Mouse (Mus musculus) neural tube, embryonic 14.5 days (tissue): ENCODE results near the gene Tspo. TPM values are rescaled to one million over a fixed set of nuclear protein-coding genes. Genes with fewer than 3 reads are reported as not detected.

Experiments used
- ATAC-seq: fragments of 200-750 bp; cut with Nextera tagmentation; 2 replicates; pipeline ENCODE4 v1.8.0; 2017; ENCODE audit warnings: low read depth, mild to moderate bottlenecking, moderate TSS enrichment, moderate library complexity
- H3K27ac ChIP-seq: fragments of 300-500 bp; sonication (generic); 2 replicates; pipeline ENCODE4 v1.5.1; 2014; ENCODE audit warnings: low read depth, mild to moderate bottlenecking, control low read depth, low read length, moderate library complexity, mixed read lengths
- H3K27me3 ChIP-seq: fragments of 300-500 bp; sonication (generic); 2 replicates; pipeline ENCODE4 v1.6.1; 2014; ENCODE audit warnings: low read length; ENCODE audit not compliant: control insufficient read depth, insufficient read depth
- H3K36me3 ChIP-seq: fragments of 300-500 bp; sonication (generic); 2 replicates; pipeline ENCODE4 v1.6.1; 2014; ENCODE audit warnings: low read length, mixed read lengths; ENCODE audit not compliant: control insufficient read depth, insufficient read depth
- H3K4me1 ChIP-seq: fragments of 300-500 bp; sonication (generic); 2 replicates; pipeline ENCODE4 v1.6.1; 2014; ENCODE audit warnings: low read length; ENCODE audit not compliant: control insufficient read depth, insufficient read depth
- H3K4me2 ChIP-seq: fragments of 300-500 bp; sonication (generic); 2 replicates; pipeline ENCODE4 v1.6.1; 2014; ENCODE audit warnings: mild to moderate bottlenecking, low read depth, low read length, control low read depth
- H3K4me3 ChIP-seq: fragments of 300-500 bp; sonication (generic); 2 replicates; pipeline ENCODE4 v1.5.1; 2014; ENCODE audit warnings: low read depth, low read length, control low read depth, mixed read lengths
- H3K9ac ChIP-seq: fragments of 300-500 bp; sonication (generic); replicated peaks from 2 replicates; pipeline ENCODE4 v1.6.1; 2014; ENCODE audit warnings: low read depth, mild to moderate bottlenecking, control low read depth, low read length, mixed read lengths
- H3K9me3 ChIP-seq: fragments of 300-500 bp; sonication (generic); 2 replicates; pipeline ENCODE4 v1.6.1; 2016; ENCODE audit warnings: low read length; ENCODE audit not compliant: control insufficient read depth
- WGBS: fragments of 180-500 bp; shearing (Covaris S2); extraction: QIAGEN DNeasy Blood & Tissue Kit; methylation state at CpG from one replicate; pipeline ENCODE4 v1.1.7; 2014; 5-methylcytosine and 5-hydroxymethylcytosine counted together
- polyA plus RNA-seq: library from polyadenylated mRNA; unstranded; fragments of >200 nt; fragmentation: Nextera tagmentation; extraction: Ambion mirVana; gene quantifications from 2 replicates; pipeline ENCODE4 v1.2.1, GENCODE M21; 2014

The Tspo gene
- polyA plus RNA-seq, 1 experiment from 2014 or later: 4.7 TPM

DNA sequence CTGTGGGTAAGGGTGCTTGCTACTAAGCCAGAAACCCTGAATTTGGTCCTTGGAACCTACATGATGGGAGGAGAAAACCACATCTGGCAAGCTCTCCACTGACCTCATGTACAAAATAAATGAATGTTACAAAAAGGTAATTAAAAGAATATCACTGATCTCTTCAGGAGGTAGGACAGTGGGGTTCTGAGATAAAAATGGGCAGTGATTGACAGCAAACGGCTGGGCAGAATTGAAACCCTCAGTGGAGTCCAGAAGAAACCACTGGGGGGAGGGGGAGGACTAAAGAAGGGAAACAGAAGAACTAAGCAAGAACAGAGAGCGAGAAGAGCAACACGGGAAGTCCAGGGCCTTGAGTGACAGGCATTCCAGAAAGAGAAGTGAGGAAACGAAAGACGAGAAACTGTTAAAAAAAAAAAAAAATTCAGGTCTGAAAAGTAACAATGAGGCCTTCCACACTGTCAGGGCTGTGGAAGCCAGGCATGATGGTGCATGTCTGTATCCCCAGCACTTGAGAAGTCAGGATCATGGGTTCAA, 2.4 kb upstream of the Tspo start:
- 70% methylated on average over 5 of the region's 5 CpGs for WGBS
- Histone ChIP-seq H3K27me3 (peaks cover 4% of the 10 kb centered on the region), H3K27ac (no peak overlapping the region), H3K36me3 (no peaks in the 10 kb centered on the region), H3K4me3 (no peak overlapping the region), H3K9ac (no peak overlapping the region), H3K9me3 (no peaks in the 10 kb centered on the region), H3K4me2 (no peak overlapping the region), H3K4me1 (peaks cover 16% of the 10 kb centered on the region; the same call in 1 of the 2 replicates)
- ATAC-seq: no peak

DNA sequence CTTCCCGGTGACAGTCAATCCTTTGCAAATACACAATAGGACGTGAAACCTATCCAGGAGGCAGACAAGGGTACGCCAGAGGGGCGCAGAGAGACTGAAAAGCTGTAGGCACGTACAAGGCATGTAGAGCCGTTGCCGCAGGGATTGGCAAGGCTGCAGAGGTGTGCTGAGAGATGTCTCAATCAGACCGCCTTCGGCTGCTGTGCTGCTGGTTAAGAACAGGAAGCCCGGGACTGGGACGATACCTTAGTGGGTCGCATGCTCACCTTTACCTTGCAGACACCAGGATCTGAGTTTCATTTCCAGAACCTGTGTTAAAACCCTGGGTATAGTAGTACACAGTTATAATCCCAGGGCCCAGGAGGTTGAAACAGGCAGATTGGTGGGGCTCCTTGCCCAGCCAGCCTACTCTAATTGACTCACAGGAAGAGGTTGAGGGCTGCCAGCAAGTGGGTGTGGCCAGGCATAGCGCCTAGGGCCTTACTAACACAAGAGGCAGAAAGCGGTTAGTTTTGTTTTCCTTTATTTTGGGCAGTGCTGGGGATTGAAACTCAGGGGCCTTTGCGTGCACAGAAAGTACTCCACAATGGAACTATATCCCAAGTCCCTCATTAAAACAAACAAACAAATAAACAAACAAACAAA, 644 bp upstream of the Tspo start:
- Histone ChIP-seq H3K4me2 (peak overlapping the region; percentile 64), H3K4me1 (peaks cover 14% of the 10 kb centered on the region; the same call in 1 of the 2 replicates), H3K36me3 (no peaks in the 10 kb centered on the region), H3K9ac (no peak overlapping the region), H3K27me3 (peaks cover 4% of the 10 kb centered on the region), H3K27ac (no peak overlapping the region), H3K9me3 (no peaks in the 10 kb centered on the region), H3K4me3 (no peak overlapping the region)
- peak; percentile 21; the same call in 1 of the 2 replicates for ATAC-seq
- 38% methylated on average over 15 of the region's 15 CpGs for WGBS

DNA sequence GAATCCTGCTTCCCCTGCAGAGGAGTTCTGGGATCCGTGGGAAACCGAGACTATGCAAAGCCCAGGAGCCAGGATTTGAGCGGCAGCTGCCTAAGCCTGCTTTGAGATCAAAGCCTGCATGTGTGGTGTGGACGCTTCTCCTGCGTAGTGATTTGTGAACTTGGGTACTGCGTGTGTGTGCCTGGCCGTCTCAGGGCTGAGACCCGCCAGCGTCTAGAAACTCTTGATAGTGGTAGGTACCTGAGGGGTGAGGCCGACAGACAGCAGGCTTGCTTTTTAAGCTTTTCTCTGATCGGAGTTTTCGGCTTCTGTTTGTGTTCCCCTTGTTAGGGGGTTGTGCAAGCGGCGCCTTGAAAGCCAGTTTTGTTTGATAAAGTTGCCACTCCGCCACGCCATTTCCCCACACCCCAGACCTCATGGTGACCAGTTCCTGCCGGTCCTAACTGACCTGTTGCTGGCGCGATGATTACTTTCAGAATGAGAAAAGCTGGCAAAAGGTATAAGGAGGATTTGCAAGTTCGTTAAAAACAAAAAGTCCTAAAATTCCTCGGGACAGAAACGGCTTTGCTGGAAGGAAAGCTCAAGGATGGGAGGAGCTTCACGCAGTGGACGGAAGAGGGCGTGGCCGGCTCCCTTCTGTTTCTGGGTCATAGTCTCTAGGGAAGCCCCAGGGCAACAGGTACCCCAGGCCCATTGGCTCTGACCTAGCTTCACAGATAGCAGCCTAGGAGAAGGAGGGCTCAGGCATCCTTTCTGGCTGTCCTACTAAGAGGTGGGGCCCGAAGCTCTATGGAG, 662 bp downstream of the Tspo start:
- H3K4me2 ChIP-seq: peak overlapping the region; percentile 64
- H3K27me3 ChIP-seq: peaks cover 4% of the 10 kb centered on the region
- H3K4me1 ChIP-seq: peaks cover 14% of the 10 kb centered on the region; the same call in 1 of the 2 replicates
- no peak overlapping the region for H3K27ac ChIP-seq
- no peaks in the 10 kb centered on the region for H3K36me3 ChIP-seq
- H3K9me3 ChIP-seq: no peaks in the 10 kb centered on the region
- H3K9ac ChIP-seq: peak overlapping the region; percentile 52
- H3K4me3 ChIP-seq: peak overlapping the region; percentile 25
- 2% methylated on average over 27 of the region's 27 CpGs for WGBS
- ATAC-seq: no peak

DNA sequence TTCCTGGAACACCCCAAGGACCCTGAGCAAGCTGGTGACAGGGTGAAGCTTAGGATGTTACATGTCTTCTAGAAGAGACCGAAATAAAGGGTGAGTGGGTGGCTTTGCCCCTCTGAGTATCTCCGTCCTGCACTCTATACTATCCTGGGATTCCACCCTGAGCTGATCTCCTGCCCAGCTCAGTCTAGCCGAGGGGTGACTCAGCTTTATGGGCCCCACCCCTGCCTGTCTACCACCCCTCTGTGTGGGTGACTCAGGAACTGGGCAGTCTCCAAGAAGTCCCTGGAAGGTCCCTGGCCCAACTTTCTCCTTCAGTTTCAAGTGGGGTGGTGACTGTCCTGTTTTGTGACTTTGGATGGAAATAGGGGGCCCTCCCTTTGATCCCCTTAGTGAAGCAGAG, 2.0 kb downstream of the Tspo start:
- peaks cover 4% of the 10 kb centered on the region for H3K27me3 ChIP-seq
- H3K36me3 ChIP-seq: no peaks in the 10 kb centered on the region
- peaks cover 14% of the 10 kb centered on the region; the same call in 1 of the 2 replicates for H3K4me1 ChIP-seq
- 87% methylated on average over 3 of the region's 3 CpGs for WGBS
- no peak overlapping the region for H3K9ac ChIP-seq
- H3K4me2 ChIP-seq: no peak overlapping the region
- no peak for ATAC-seq
- H3K4me3 ChIP-seq: no peak overlapping the region
- H3K9me3 ChIP-seq: no peaks in the 10 kb centered on the region
- no peak overlapping the region for H3K27ac ChIP-seq

DNA sequence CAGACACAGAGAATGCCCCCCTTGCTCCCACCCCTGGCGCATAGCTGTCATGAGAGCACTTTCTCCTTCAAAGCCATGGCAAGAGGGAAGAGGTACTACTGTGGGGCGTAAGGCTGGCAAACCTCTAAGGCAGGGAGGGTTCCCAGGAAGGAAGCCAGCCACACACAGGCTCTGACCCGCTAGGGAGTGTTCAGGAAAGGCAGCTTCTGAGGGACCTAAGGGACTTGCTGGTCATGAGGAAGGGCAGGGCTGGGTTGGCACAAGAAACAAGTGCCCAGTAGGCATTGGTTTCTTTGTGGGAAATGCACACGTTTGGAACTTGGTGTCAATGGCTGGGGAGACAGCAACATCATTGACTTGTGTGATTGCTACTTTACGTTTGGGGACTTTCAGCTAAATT, 2.6 kb downstream of the Tspo start:
- Histone ChIP-seq H3K36me3 (no peaks in the 10 kb centered on the region), H3K27me3 (peaks cover 4% of the 10 kb centered on the region), H3K4me1 (peaks cover 14% of the 10 kb centered on the region; the same call in 1 of the 2 replicates), H3K27ac (no peak overlapping the region), H3K9ac (no peak overlapping the region), H3K9me3 (no peaks in the 10 kb centered on the region), H3K4me3 (no peak overlapping the region), H3K4me2 (no peak overlapping the region)
- WGBS: 81% methylated on average over 5 of the region's 5 CpGs
- ATAC-seq: no peak

DNA sequence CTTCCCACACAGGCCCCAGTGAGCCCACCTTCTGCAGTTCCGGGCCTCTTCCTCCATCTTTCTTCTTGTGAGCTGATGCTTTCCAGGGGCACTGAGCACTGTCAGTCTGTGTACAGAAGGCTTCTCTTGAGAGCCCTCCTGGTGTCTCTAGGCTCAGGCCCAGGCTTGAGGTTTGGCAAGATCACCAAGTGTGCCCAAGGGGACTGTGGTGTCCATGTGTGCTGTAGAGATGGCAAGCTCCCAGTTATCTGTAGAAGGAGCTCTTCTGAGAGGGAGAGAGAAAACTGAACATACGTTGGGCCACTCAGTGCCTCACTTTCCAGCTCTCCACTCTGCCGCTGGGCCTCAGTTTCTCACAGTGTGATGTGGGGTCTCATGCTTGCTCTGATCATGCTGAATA, 4.3 kb downstream of the Tspo start:
- H3K27me3 ChIP-seq: peaks cover 4% of the 10 kb centered on the region
- H3K27ac ChIP-seq: no peak overlapping the region
- no peak for ATAC-seq
- H3K4me3 ChIP-seq: no peak overlapping the region
- H3K9ac ChIP-seq: no peak overlapping the region
- no peaks in the 10 kb centered on the region for H3K9me3 ChIP-seq
- H3K4me2 ChIP-seq: no peak overlapping the region
- peaks cover 14% of the 10 kb centered on the region; the same call in 1 of the 2 replicates for H3K4me1 ChIP-seq
- H3K36me3 ChIP-seq: no peaks in the 10 kb centered on the region
- WGBS: 90% methylated on average over 3 of the region's 3 CpGs

DNA sequence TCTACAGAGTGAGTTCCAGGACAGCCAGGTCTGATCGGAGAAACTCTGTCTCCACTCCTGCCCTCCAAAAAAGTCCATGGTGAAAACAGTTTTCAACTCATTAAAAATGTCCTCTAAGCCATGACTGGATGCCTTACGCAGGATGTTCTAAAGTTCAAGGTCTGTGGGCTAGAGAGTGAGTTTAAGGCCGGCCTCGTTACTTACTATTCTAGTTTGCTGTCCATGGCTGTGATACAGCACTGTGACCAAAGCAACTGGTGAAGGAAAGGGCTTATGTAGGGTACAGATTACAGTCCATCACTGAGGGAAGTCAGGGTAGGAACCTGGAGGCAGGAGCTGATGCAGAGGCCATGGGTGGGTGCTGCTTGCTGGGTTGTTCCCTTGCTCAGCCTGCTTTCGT, 5.2 kb downstream of the Tspo start:
- Histone ChIP-seq H3K27ac (no peak overlapping the region), H3K4me3 (no peak overlapping the region), H3K27me3 (peaks cover 4% of the 10 kb centered on the region), H3K36me3 (no peaks in the 10 kb centered on the region), H3K4me2 (no peak overlapping the region), H3K9ac (no peak overlapping the region), H3K4me1 (peaks cover 9% of the 10 kb centered on the region; the same call in 1 of the 2 replicates), H3K9me3 (no peaks in the 10 kb centered on the region)
- no peak for ATAC-seq
- 97% methylated on average over 5 of the region's 5 CpGs for WGBS

DNA sequence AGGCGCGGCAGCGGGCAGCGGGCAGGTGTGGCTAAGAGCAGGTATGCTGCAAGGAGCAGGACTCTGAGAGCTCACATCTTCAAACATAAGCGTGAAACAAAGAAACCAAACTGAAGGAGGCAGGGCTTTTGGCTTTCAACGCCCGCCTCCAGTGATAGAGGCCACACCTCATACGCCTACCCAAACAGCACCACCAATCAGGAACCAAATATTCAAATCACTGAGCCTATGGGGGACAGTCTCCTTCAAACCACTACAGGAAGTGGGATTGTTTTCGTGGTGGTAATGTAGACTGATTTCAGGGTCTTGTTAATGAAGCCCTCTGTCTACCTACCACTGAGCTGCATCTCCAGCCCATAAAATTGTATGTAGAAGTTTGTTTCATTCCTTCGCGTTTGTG, 6.3 kb downstream of the Tspo start:
- WGBS: 64% methylated on average over 11 of the region's 11 CpGs

DNA sequence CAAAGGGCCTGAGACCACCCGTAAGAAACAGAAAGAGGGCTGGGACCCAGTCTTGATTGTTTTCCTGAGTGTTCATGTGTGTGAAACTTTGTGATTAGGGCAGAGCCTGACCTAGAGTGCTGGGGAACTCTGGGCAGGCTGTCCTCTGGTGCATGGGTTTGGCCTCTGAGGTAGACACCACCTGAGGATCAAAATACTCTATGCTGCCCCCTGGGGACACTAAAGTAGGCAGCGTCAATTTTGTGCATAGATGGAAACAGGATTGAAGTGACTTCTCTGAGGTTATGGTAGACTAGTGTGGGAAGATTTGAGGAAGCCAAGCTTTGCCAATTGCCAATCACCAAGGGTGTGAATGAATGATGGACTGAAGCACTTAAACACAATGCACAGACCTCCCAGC, 7.2 kb downstream of the Tspo start:
- Histone ChIP-seq H3K36me3 (peaks cover 9% of the 10 kb centered on the region; the same call in 1 of the 2 replicates), H3K4me1 (no peaks in the 10 kb centered on the region), H3K9ac (no peak overlapping the region), H3K27ac (no peak overlapping the region), H3K4me2 (no peak overlapping the region), H3K9me3 (no peaks in the 10 kb centered on the region), H3K4me3 (no peak overlapping the region), H3K27me3 (no peaks in the 10 kb centered on the region)
- no peak for ATAC-seq
- WGBS: 79% methylated on average over 2 of the region's 2 CpGs

More for the DNA sequence above, 6.3 kb downstream of the Tspo start:
- no peaks in the 10 kb centered on the region for H3K4me1 ChIP-seq
- H3K4me3 ChIP-seq: no peak overlapping the region
- ATAC-seq: no peak
- no peaks in the 10 kb centered on the region for H3K9me3 ChIP-seq
- H3K27me3 ChIP-seq: no peaks in the 10 kb centered on the region
- no peak overlapping the region for H3K4me2 ChIP-seq
- no peak overlapping the region for H3K9ac ChIP-seq
- H3K27ac ChIP-seq: no peak overlapping the region
- H3K36me3 ChIP-seq: 0 out of 2 replicates have a peak, but pooled peaks cover 3% of the 10 kb centered on the region
